Mouse (Mus musculus) Muller cell, postnatal 12 days (primary cell): ENCODE measurements at regions not wholly inside any gene's neighbourhood (a gene's known extent, or its start where the extent isn't known, plus 50 kb on each side); places are given as distances from the start of the nearest gene placed in this dataset.

Experiments
- DNase-seq: peaks from one replicate; pipeline ENCODE4 v3.0.0-alpha.2; 2015; ENCODE audit errors: inconsistent ontology term

DNA sequence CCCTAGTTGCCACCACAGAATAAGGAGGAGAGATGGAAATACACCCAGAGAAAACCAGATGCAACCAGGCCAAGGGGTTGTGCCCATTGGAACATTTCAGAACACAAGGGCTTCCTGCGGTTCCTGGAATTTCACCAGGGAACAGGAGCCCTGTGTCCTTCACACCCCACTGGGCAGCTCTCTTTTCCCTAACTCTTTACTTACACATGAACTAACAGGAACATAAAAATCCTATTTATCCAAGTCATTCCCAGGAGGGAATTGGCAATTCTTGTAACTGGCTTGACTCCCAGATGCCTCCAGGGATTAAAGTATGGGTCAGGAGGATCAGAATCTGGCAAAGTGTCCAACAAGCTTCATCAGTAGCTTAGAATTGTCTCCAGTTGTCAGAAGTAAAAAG is 62.2 kb upstream of the Glycam1 start:
- peak; percentile 93 for DNase-seq
